Mouse (Mus musculus): Measurements from ENCODE around the gene Mvb12a.

The Mvb12a gene

DNA sequence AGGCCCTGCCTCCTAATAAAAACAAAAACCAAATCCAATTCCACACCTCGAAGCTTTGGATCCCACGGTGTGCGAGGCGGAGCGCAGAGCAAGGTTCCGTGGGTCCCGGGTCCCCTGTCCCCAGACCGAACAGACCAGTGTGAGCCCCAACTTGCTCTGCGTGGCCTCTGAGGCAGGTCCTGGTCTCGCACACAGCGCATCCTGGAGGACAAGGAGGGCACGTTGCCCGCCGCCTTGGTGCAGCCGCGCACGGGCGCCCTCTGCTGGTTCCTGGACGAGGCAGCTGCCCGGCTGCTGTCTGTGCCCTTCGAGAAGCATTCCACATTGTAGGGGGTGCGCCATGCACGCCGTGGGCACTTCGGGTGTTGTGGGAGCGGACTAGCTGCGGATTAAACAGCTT, 53.1 kb downstream of the Mvb12a start:
- DNase-seq, result peak; percentile 89

DNA sequence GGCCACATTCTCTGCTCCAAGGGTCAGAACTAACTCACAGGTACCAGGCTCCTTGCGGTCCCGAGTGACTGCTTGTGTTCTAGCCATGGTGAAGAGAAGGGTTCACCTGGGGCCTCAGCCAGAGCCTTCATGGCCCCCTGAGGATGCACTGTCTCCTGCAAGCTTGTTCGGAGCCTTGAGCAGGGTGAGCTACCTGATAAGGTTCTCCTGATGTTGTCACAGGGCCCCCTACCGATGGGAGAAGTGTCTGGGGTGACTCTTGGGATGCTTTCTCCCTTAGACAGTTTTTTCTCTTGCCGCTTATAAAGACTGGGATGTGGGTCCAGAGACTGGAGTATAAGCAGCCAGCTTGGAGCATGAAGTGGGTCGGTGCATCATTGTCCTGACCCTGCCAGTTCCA, 53.7 kb downstream of the Mvb12a start:
- no peak for DNase-seq

DNA sequence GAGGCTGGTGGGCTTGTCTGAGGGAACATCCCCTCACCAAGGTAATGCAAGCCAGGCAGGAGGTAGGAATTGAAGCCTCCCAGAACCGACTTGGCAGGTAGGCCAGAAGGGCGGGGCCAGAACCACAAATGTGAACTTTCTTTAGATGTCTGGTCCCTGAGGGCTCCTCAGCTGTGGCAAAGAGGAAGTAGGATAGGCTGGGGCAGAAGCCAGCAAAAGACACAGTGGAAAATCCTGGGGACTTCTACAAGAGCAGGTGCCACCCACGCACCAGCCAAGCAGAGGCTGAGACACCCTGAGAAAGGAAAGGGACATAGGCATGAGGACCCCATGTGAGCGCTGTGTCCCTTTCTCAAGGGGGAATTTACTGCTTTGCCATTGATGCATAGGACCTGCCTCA, 54.1 kb downstream of the Mvb12a start:
- DNase-seq, result no peak

DNA sequence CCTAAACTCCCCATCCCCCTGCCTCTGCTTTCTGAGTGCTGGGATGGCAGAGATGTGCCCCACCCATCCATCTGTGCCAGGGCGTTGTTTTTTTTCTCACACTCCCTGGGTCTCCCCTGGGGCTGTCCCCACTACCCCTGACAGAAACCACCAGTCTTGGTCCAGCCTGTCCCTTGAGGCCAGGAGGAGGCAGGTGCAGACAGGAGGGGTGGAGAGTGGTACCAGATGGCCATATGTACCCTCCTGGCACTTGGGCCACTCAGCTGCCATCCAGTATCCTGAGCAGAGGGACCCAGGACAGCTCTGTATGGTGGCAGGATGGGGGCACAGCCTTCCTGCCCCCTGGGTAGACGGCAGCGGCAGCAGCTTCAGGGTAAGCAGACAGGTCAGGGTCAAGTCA, 54.7 kb downstream of the Mvb12a start, which contains the start of gene Fam129c:
Fam129c (plus strand) TSS at position 198 of the 400 bp plus-strand sequence.
- DNase-seq, result no peak
